Mouse (Mus musculus) lung, embryonic 14.5 days (tissue): ENCODE data around the gene Bach2. TPM values are rescaled to one million over a fixed set of nuclear protein-coding genes. Genes with fewer than 3 reads are reported as not detected.

Source experiments
- ATAC-seq: fragments of 200-750 bp; cut with Nextera tagmentation; 2 replicates; pipeline ENCODE4 v1.8.0; 2017; ENCODE audit warnings: mild to moderate bottlenecking, moderate TSS enrichment, moderate library complexity; ENCODE audit not compliant: insufficient read depth
- DNase-seq: peaks from one replicate; pipeline ENCODE4 v3.0.0-alpha.2; 2015
- H3K27ac ChIP-seq: fragments of 300-500 bp; sonication (generic); 2 replicates; pipeline ENCODE4 v1.5.1; 2014; ENCODE audit warnings: low read depth, mild to moderate bottlenecking, moderate library complexity
- H3K27me3 ChIP-seq: fragments of 300-500 bp; sonication (generic); 2 replicates; pipeline ENCODE4 v1.6.1; 2014; ENCODE audit warnings: low read length, control low read depth; ENCODE audit not compliant: insufficient read depth
- H3K36me3 ChIP-seq: fragments of 300-500 bp; sonication (generic); 2 replicates; pipeline ENCODE4 v1.6.1; 2014; ENCODE audit warnings: control low read depth; ENCODE audit not compliant: insufficient read depth
- H3K4me1 ChIP-seq: fragments of 300-500 bp; sonication (generic); 2 replicates; pipeline ENCODE4 v1.6.1; 2014; ENCODE audit warnings: antibody characterized with exemption, control low read depth; ENCODE audit not compliant: insufficient read depth
- H3K4me2 ChIP-seq: fragments of 300-500 bp; sonication (generic); 2 replicates; pipeline ENCODE4 v1.6.1; 2014; ENCODE audit warnings: mild to moderate bottlenecking
- H3K4me3 ChIP-seq: fragments of 300-500 bp; sonication (generic); 2 replicates; pipeline ENCODE4 v1.5.1; 2014; ENCODE audit warnings: low read depth, low read length
- H3K9ac ChIP-seq: fragments of 300-500 bp; sonication (generic); 2 replicates; pipeline ENCODE4 v1.6.1; 2014
- H3K9me3 ChIP-seq: fragments of 300-500 bp; sonication (generic); 2 replicates; pipeline ENCODE4 v1.6.1; 2016; ENCODE audit warnings: low read depth, low read length, control low read depth
- CTCF ChIP-seq: IDR thresholded peaks from 2 replicates; pipeline ENCODE4 v1.5.1; 2016; ENCODE audit warnings: antibody characterized with exemption, low read depth
- WGBS: fragments of 180-500 bp; shearing (Covaris S2); extraction: QIAGEN DNeasy Blood & Tissue Kit; methylation state at CpG from one replicate; pipeline ENCODE4 v1.1.7; 2014; 5-methylcytosine and 5-hydroxymethylcytosine counted together
- polyA plus RNA-seq: library from polyadenylated mRNA; unstranded; fragments of >200 nt; fragmentation: Nextera tagmentation; extraction: Ambion mirVana; gene quantifications from 2 replicates; pipeline ENCODE4 v1.2.1, GENCODE M21; 2014

The Bach2 gene
- polyA plus RNA-seq, 1 experiment from 2014 or later, result 16.1 TPM

DNA sequence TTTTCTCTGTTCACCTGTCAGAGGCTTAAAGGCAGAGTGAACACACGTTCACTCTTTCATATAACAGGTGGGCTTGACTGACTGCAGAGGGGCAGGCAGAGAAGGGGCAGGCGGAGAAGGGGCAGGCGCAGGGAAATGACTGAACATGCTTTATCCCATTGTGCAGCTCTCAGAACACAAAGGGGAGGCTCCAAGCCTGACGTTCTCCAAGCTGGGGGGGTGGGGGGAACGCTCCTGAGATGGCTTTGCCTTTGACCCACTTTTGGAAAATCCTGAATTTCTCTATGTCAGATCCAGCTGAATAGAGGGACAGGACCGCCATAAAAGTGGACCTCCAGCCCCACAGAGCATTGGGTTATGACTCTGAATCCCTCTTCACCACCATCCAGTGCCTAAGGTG, 194.3 kb downstream of the Bach2 start:
- H3K4me3 ChIP-seq, result no peak overlapping the region
- no peaks in the 10 kb centered on the region for H3K36me3 ChIP-seq
- H3K27me3 ChIP-seq, result no peaks in the 10 kb centered on the region
- no peak overlapping the region for H3K4me2 ChIP-seq
- 55% methylated on average over 6 of the region's 6 CpGs for WGBS
- DNase-seq (no peak), ATAC-seq (no peak)
- peaks cover 5% of the 10 kb centered on the region; the same call in 1 of the 2 replicates for H3K4me1 ChIP-seq
- no peaks in the 10 kb centered on the region for H3K9me3 ChIP-seq
- H3K9ac ChIP-seq, result no peak overlapping the region
- no peak for TF ChIP-seq CTCF
- H3K27ac ChIP-seq, result no peak overlapping the region

DNA sequence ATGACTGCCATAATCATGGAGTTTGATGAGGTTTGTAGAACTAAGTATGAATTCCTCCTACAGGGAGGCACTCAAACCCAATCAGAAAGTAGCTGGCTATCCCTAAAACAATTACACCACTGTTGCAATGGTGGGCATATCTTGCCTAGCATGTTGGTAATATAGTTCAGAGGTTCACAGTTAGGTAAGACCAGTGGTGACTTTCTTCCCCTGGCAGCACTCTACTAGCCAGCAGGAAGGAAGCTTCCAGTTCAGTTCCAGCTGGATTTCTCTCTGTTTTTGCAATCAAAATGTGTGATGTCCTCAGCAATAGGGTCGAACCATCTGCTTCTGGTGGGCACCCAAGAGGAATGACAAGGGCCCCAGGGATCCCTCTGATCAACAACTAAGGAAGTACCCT, 196.0 kb downstream of the Bach2 start:
- DNase-seq, result no peak
- Histone ChIP-seq H3K4me2 (no peak overlapping the region), H3K9me3 (no peaks in the 10 kb centered on the region), H3K36me3 (no peaks in the 10 kb centered on the region), H3K9ac (no peak overlapping the region), H3K27me3 (no peaks in the 10 kb centered on the region), H3K4me3 (no peak overlapping the region), H3K27ac (no peak overlapping the region), H3K4me1 (peaks cover 5% of the 10 kb centered on the region; the same call in 1 of the 2 replicates)
- no peak for ATAC-seq
- TF ChIP-seq CTCF, result no peak
- 81% methylated on average over 1 of the region's 1 CpGs for WGBS

- Histone ChIP-seq H3K9ac (no peak overlapping the region), H3K36me3 (no peaks in the 10 kb centered on the region), H3K27ac (no peak overlapping the region), H3K4me3 (no peak overlapping the region), H3K4me1 (no peaks in the 10 kb centered on the region), H3K4me2 (no peak overlapping the region), H3K27me3 (no peaks in the 10 kb centered on the region), H3K9me3 (no peaks in the 10 kb centered on the region)
- ATAC-seq, result no peak
- TF ChIP-seq CTCF, result no peak
- DNase-seq, result no peak
- 80% methylated on average over 11 of the region's 11 CpGs for WGBS
Measured at GRCm38 (mm10) chr4:32439974-32440739, 201.6 kb downstream of the Bach2 start.

DNA sequence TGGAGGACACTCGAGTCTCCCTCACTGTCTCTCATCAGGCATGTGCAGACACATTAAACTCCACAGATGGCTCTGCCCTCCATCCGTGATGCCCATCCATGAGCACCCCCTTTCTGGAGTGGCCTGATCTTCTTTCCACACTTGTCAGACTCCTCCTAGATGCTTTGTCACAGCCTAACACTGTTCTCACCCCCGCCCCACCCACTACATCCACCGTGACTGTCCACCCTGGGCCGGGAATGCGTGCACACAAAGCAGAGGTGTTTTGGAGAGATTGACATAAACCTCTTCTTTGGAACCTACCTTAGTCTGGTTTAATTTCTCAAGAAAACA, 202.1 kb downstream of the Bach2 start:
- Histone ChIP-seq H3K9ac (no peak overlapping the region), H3K9me3 (no peaks in the 10 kb centered on the region), H3K27me3 (no peaks in the 10 kb centered on the region), H3K4me3 (no peak overlapping the region), H3K4me2 (no peak overlapping the region), H3K36me3 (no peaks in the 10 kb centered on the region), H3K4me1 (no peaks in the 10 kb centered on the region), H3K27ac (no peak overlapping the region)
- 76% methylated on average over 6 of the region's 6 CpGs for WGBS
- ATAC-seq (no peak), DNase-seq (no peak)
- TF ChIP-seq CTCF, result no peak

GRCm38 (mm10) chr4:32444671-32445196, 206.1 kb downstream of the Bach2 start:
- no peaks in the 10 kb centered on the region for H3K9me3 ChIP-seq
- ATAC-seq (no peak), DNase-seq (no peak)
- H3K27me3 ChIP-seq, result no peaks in the 10 kb centered on the region
- no peak overlapping the region for H3K27ac ChIP-seq
- no peaks in the 10 kb centered on the region for H3K4me1 ChIP-seq
- H3K9ac ChIP-seq, result no peak overlapping the region
- H3K4me3 ChIP-seq, result no peak overlapping the region
- H3K36me3 ChIP-seq, result no peaks in the 10 kb centered on the region
- 100% methylated on average over 1 of the region's 1 CpGs for WGBS
- no peak for TF ChIP-seq CTCF
- H3K4me2 ChIP-seq, result no peak overlapping the region

DNA sequence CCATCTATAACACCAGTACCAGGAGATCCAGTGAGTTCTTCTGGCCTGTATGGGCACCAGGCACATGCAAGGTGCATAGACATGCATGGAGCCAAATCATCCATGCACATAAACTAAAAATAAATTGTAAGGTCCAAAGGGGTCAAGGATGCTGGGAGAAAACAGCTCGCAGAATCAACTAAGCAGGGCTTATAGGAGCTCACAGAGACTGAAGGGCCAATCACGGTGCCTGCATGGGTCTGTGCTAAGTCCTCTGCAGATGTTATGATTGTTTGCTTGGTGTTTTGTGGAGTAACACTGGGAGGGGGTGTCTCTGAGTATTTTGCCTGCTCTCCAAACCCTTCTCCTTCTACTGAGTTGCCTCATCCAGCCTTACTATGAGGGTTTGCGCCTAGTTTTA, 209.2 kb downstream of the Bach2 start:
- TF ChIP-seq CTCF, result no peak
- H3K4me1 ChIP-seq, result no peaks in the 10 kb centered on the region
- no peaks in the 10 kb centered on the region for H3K36me3 ChIP-seq
- H3K27me3 ChIP-seq, result no peaks in the 10 kb centered on the region
- H3K4me3 ChIP-seq, result no peak overlapping the region
- ATAC-seq (no peak), DNase-seq (no peak)
- H3K4me2 ChIP-seq, result no peak overlapping the region
- H3K9me3 ChIP-seq, result no peaks in the 10 kb centered on the region
- 81% methylated on average over 3 of the region's 3 CpGs for WGBS
- H3K27ac ChIP-seq, result no peak overlapping the region
- H3K9ac ChIP-seq, result no peak overlapping the region

DNA sequence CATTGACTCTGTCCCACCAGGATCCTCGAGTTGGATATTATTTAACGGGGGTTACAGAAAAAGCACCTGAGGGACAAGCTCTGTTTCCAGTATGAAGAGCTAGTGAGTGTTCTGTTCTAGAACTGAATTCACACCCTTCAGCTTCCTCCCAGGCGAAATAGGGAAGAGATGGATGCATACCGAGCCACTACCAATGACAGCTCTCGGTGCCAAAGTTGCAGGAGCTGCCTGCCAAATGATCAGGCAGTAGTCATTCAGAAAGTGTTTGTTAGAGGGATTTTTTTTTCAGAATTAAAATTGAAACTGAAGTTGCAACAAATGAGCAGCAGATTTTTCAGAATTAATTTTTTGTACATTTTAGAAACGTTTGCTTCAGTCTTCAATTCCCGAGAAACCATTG, 223.4 kb downstream of the Bach2 start:
- H3K27ac ChIP-seq, result no peak overlapping the region
- no peak overlapping the region for H3K4me2 ChIP-seq
- H3K27me3 ChIP-seq, result no peaks in the 10 kb centered on the region
- no peaks in the 10 kb centered on the region for H3K36me3 ChIP-seq
- TF ChIP-seq CTCF, result no peak
- DNase-seq (no peak), ATAC-seq (no peak)
- H3K9me3 ChIP-seq, result no peaks in the 10 kb centered on the region
- WGBS, result 78% methylated on average over 7 of the region's 7 CpGs
- H3K4me1 ChIP-seq, result peaks cover 5% of the 10 kb centered on the region; the same call in 1 of the 2 replicates
- no peak overlapping the region for H3K9ac ChIP-seq
- H3K4me3 ChIP-seq, result no peak overlapping the region
